Mouse (Mus musculus): ENCODE results near the gene Phldb3. TPM values are rescaled to one million over a fixed set of nuclear protein-coding genes. Genes with fewer than 3 reads are reported as not detected.
A peak's percentile ranks its signal among the peaks of the same experiment; 100 is the strongest.

Gene Phldb3
- total RNA-seq, 2 experiments from 2014 or later = 0.22 to 0.48 TPM

GRCm38 (mm10) chr7:24628685-24629610, 18.4 kb downstream of the Phldb3 start:
- intact Hi-C loops (cut with DNase I) = no loop called here
- peak in 1 of 2 experiments; percentile 14 for DNase-seq (ENCODE audit: low spot score in 2 of 2)

GRCm38 (mm10) chr7:24629672-24630071, 19.1 kb downstream of the Phldb3 start:
- intact Hi-C loops (cut with DNase I) = no loop called here
- DNase-seq (ENCODE audit: low spot score in 2 of 2) = no peak

- no peak for DNase-seq (ENCODE audit: low spot score in 2 of 2)
- intact Hi-C loops (cut with DNase I) = no loop called here
Measured at GRCm38 (mm10) chr7:24630116-24630880, 19.7 kb downstream of the Phldb3 start.

GRCm38 (mm10) chr7:24636264-24636663, 25.7 kb downstream of the Phldb3 start, which contains the start of gene Lypd3:
TSS of gene Lypd3 (plus strand) at chr7:24636550.
- intact Hi-C loops (cut with DNase I) = no loop called here
- no peak for DNase-seq (ENCODE audit: low spot score in 2 of 2)

GRCm38 (mm10) chr7:24637046-24637445, 26.5 kb downstream of the Phldb3 start:
- DNase-seq (ENCODE audit: low spot score in 2 of 2) = no peak
- intact Hi-C loops (cut with DNase I) = no loop called here

- intact Hi-C loops (cut with DNase I) = no loop called here
- no peak for DNase-seq (ENCODE audit: low spot score in 2 of 2)
Measured at GRCm38 (mm10) chr7:24638026-24638856, 27.7 kb downstream of the Phldb3 start.

- intact Hi-C loops (cut with DNase I) = no loop called here
- no peak for DNase-seq (ENCODE audit: low spot score in 2 of 2)
Measured at GRCm38 (mm10) chr7:24640450-24640849, 29.9 kb downstream of the Phldb3 start.

GRCm38 (mm10) chr7:24642491-24642890, 31.9 kb downstream of the Phldb3 start:
- peak in 1 of 2 experiments; percentile 10 for DNase-seq (ENCODE audit: low spot score in 2 of 2)
- intact Hi-C loops (cut with DNase I) = no loop called here

- DNase-seq (ENCODE audit: low spot score in 2 of 2) = no peak
- intact Hi-C loops (cut with DNase I) = no loop called here
Measured at GRCm38 (mm10) chr7:24644492-24644891, 33.9 kb downstream of the Phldb3 start.

- no peak for DNase-seq (ENCODE audit: low spot score in 2 of 2)
- intact Hi-C loops (cut with DNase I) = no loop called here
Measured at GRCm38 (mm10) chr7:24644996-24645395, 34.4 kb downstream of the Phldb3 start.

GRCm38 (mm10) chr7:24646486-24646885, 35.9 kb downstream of the Phldb3 start:
- DNase-seq (ENCODE audit: low spot score in 2 of 2) = no peak
- intact Hi-C loops (cut with DNase I) = no loop called here

GRCm38 (mm10) chr7:24653681-24654080, 43.1 kb downstream of the Phldb3 start:
- peak in 1 of 2 experiments; percentile 14 for DNase-seq (ENCODE audit: low spot score in 2 of 2)
- intact Hi-C loops (cut with DNase I) = no loop called here

GRCm38 (mm10) chr7:24659737-24660357, 49.3 kb downstream of the Phldb3 start:
- intact Hi-C loops (cut with DNase I) = loop anchor here (10.0 kb wide), 1 partner anchor 185 kb away; no protein-coding TSS in a partner anchor
- no peak for DNase-seq (ENCODE audit: low spot score in 2 of 2)

GRCm38 (mm10) chr7:24661118-24661904, 50.7 kb downstream of the Phldb3 start:
- no peak for DNase-seq (ENCODE audit: low spot score in 2 of 2)
- intact Hi-C loops (cut with DNase I) = loop anchor here (10.0 kb wide), 1 partner anchor 187 kb away; no protein-coding TSS in a partner anchor

- intact Hi-C loops (cut with DNase I) = loop anchor here (1.0 to 10.0 kb wide), 2 partner anchors 61 to 188 kb away; no protein-coding TSS in a partner anchor
- DNase-seq (ENCODE audit: low spot score in 2 of 2) = peak; percentile 35 to 45
Measured at GRCm38 (mm10) chr7:24662575-24662974, 52.0 kb downstream of the Phldb3 start.

GRCm38 (mm10) chr7:24664301-24664700, 53.7 kb downstream of the Phldb3 start:
- intact Hi-C loops (cut with DNase I) = loop anchor here (10.0 kb wide), 1 partner anchor 190 kb away; no protein-coding TSS in a partner anchor

GRCm38 (mm10) chr7:24664959-24665358, 54.4 kb downstream of the Phldb3 start:
- no peak for DNase-seq (ENCODE audit: low spot score in 2 of 2)
- intact Hi-C loops (cut with DNase I) = loop anchor here (5.0 to 10.0 kb wide), 2 partner anchors 72 to 190 kb away; no protein-coding TSS in a partner anchor

More at GRCm38 (mm10) chr7:24664301-24664700, 53.7 kb downstream of the Phldb3 start:
- DNase-seq (ENCODE audit: low spot score in 2 of 2) = no peak

GRCm38 (mm10) chr7:24671944-24672439, 61.4 kb downstream of the Phldb3 start:
- no peak for DNase-seq (ENCODE audit: low spot score in 2 of 2)
- intact Hi-C loops (cut with DNase I) = no loop called here
